Mouse (Mus musculus) MEL (cell line): Measurements from ENCODE around the gene Hoxb7. TPM values are rescaled to one million over a fixed set of nuclear protein-coding genes. Genes with fewer than 3 reads are reported as not detected.

Experiments used
- DNase-seq: peaks from one replicate; pipeline ENCODE4 v3.0.0; 2011; ENCODE audit warnings: low read depth, low spot score
- H3K27ac ChIP-seq: 2 replicates; pipeline ENCODE4 v1.5.1; 2012; ENCODE audit warnings: low read depth, mild to moderate bottlenecking, control low read depth, low read length, moderate library complexity; ENCODE audit not compliant: control insufficient read depth
- H3K27me3 ChIP-seq, 2 experiments: fragments of 150-350 bp in 1 of 2; sonication (generic) in 1 of 2; 2 replicates each; pipeline ENCODE4 v1.6.1; 2012; ENCODE audit warnings: low read length in 2 of 2, mild to moderate bottlenecking in 2 of 2, improper control_type of control experiment in 1 of 2, moderate library complexity in 1 of 2; ENCODE audit not compliant: insufficient read depth in 2 of 2, control insufficient read depth in 1 of 2
- H3K36me3 ChIP-seq, 2 experiments: 2 replicates each; pipeline ENCODE4 v1.6.1; 2012 to 2014; ENCODE audit warnings: low read length in 2 of 2, improper control_type of control experiment in 1 of 2, inconsistent platforms in 1 of 2, mild to moderate bottlenecking in 1 of 2; ENCODE audit not compliant: insufficient read depth in 2 of 2, control insufficient read depth in 1 of 2
- H3K4me1 ChIP-seq, 2 experiments: fragments of 150-350 bp in 1 of 2; sonication (generic) in 1 of 2; 2 replicates each; pipeline ENCODE4 v1.6.1; 2012; ENCODE audit warnings: low read length in 2 of 2, improper control_type of control experiment in 1 of 2, mild to moderate bottlenecking in 1 of 2; ENCODE audit not compliant: insufficient read depth in 2 of 2, control insufficient read depth in 1 of 2
- H3K4me3 ChIP-seq, 2 experiments: fragments of 150-350 bp in 1 of 2; sonication (generic) in 1 of 2; 2 replicates each; pipeline ENCODE4 v1.5.1; 2012; ENCODE audit warnings: low read depth in 2 of 2, low read length in 2 of 2, mild to moderate bottlenecking in 2 of 2, moderate library complexity in 2 of 2, control low read depth in 1 of 2, improper control_type of control experiment in 1 of 2; ENCODE audit not compliant: control insufficient read depth in 1 of 2, insufficient read depth in 1 of 2
- H3K79me2 ChIP-seq: 2 replicates; pipeline ENCODE4 v1.6.1; 2012; ENCODE audit warnings: mild to moderate bottlenecking, low read length, moderate library complexity; ENCODE audit not compliant: control insufficient read depth, poor library complexity, insufficient read depth
- H3K9ac ChIP-seq: 2 replicates; pipeline ENCODE4 v1.6.1; 2012; ENCODE audit warnings: low read depth, mild to moderate bottlenecking, control low read depth, low read length, moderate library complexity; ENCODE audit not compliant: control insufficient read depth, poor library complexity, severe bottlenecking
- H3K9me3 ChIP-seq: fragments of 150-350 bp; sonication (generic); replicated peaks from 2 replicates; pipeline ENCODE4 v1.6.1; 2012; ENCODE audit warnings: mild to moderate bottlenecking, low read length, improper control_type of control experiment, moderate library complexity; ENCODE audit not compliant: insufficient read depth
- ETS1 ChIP-seq: IDR thresholded peaks from 2 replicates; pipeline ENCODE4 v1.6.1; 2012; ENCODE audit warnings: low read depth, mild to moderate bottlenecking, inconsistent platforms, low read length, improper control_type of control experiment, moderate library complexity
- HCFC1 ChIP-seq: IDR thresholded peaks from 2 replicates; pipeline ENCODE4 v1.6.1; 2012; ENCODE audit warnings: low read depth, mild to moderate bottlenecking, inconsistent platforms, low read length, improper control_type of control experiment, moderate library complexity
- JUND ChIP-seq: IDR thresholded peaks from 2 replicates; pipeline ENCODE4 v1.6.1; 2011; ENCODE audit warnings: low read depth, mild to moderate bottlenecking, improper control_type of control experiment, low read length
- KAT2A ChIP-seq: conservative IDR thresholded peaks from 2 replicates; pipeline ENCODE4 v1.6.1; 2012; ENCODE audit warnings: low read depth, low read length, improper control_type of control experiment, inconsistent platforms
- MAX ChIP-seq: IDR thresholded peaks from 2 replicates; pipeline ENCODE4 v1.6.1; 2011; ENCODE audit warnings: low read length, improper control_type of control experiment
- MEF2A ChIP-seq: IDR thresholded peaks from 2 replicates; pipeline ENCODE4 v1.6.1; 2014; ENCODE audit warnings: low read depth, mild to moderate bottlenecking, inconsistent platforms, low read length, improper control_type of control experiment; ENCODE audit not compliant: poor library complexity, insufficient replicate concordance, severe bottlenecking; ENCODE audit errors: extremely low read depth
- MXI1 ChIP-seq: IDR thresholded peaks from 2 replicates; pipeline ENCODE4 v1.6.1; 2011; ENCODE audit warnings: mild to moderate bottlenecking, low read depth, low read length, improper control_type of control experiment
- MYB ChIP-seq: IDR thresholded peaks from 2 replicates; pipeline ENCODE4 v1.6.1; 2011; ENCODE audit warnings: mild to moderate bottlenecking, low read depth, low read length, improper control_type of control experiment
- NELFE ChIP-seq: IDR thresholded peaks from 2 replicates; pipeline ENCODE4 v1.6.1; 2011; ENCODE audit warnings: low read depth, low read length, improper control_type of control experiment
- NRF1 ChIP-seq: IDR thresholded peaks from 2 replicates; pipeline ENCODE4 v1.6.1; 2014; ENCODE audit warnings: low read depth, mild to moderate bottlenecking, inconsistent platforms, low read length, improper control_type of control experiment, moderate library complexity; ENCODE audit not compliant: poor library complexity, insufficient read depth, severe bottlenecking
- POLR2A ChIP-seq, 2 experiments: IDR thresholded peaks; 2 replicates each; pipeline ENCODE4 v1.6.1; 2011 to 2012; ENCODE audit warnings: low read length in 2 of 2, mild to moderate bottlenecking in 2 of 2, control low read depth in 1 of 2, improper control_type of control experiment in 1 of 2, low read depth in 1 of 2, moderate library complexity in 1 of 2; ENCODE audit not compliant: control insufficient read depth in 1 of 2, insufficient read depth in 1 of 2, poor library complexity in 1 of 2
- POLR2AphosphoS5 ChIP-seq: IDR thresholded peaks from 2 replicates; pipeline ENCODE4 v1.6.1; 2012; ENCODE audit warnings: low read depth, borderline replicate concordance, mild to moderate bottlenecking, inconsistent platforms, low read length, moderate library complexity, mixed read lengths
- UBTF ChIP-seq: IDR thresholded peaks from 2 replicates; pipeline ENCODE4 v1.6.1; 2012; ENCODE audit warnings: low read depth, mild to moderate bottlenecking, inconsistent platforms, low read length, improper control_type of control experiment, moderate library complexity, borderline replicate concordance; ENCODE audit not compliant: insufficient read depth
- ZC3H11A ChIP-seq: IDR thresholded peaks from 2 replicates; pipeline ENCODE4 v1.6.1; 2012; ENCODE audit warnings: low read depth, mild to moderate bottlenecking, inconsistent platforms, low read length, improper control_type of control experiment
- ZNF384 ChIP-seq: IDR thresholded peaks from 2 replicates; pipeline ENCODE4 v1.6.1; 2012; ENCODE audit warnings: low read depth, mild to moderate bottlenecking, inconsistent platforms, low read length, improper control_type of control experiment
- polyA plus RNA-seq, 2 experiments: library from polyadenylated mRNA; stranded (reverse) in 1 of 2; unstranded in 1 of 2; fragments of >175 nt in 1 of 2; fragments of >200 nt in 1 of 2; gene quantifications; 2 replicates each; pipeline versions ENCODE4 v1.2.1 to v1.2.4; 2012; ENCODE audit warnings: low replicate concordance in 2 of 2, low read depth in 1 of 2; ENCODE audit not compliant: insufficient read length in 2 of 2, insufficient read depth in 1 of 2, missing spikeins in 1 of 2
- total RNA-seq: library from RNA; depleted of rRNA; stranded (reverse); fragments of 300-350 nt; gene quantifications from 2 replicates; pipeline ENCODE4 v1.2.3, GENCODE M21; 2012

Hoxb7 gene
- total and polyA plus RNA-seq, 3 experiments, result not detected

- TF ChIP-seq HCFC1 (no peak), POLR2AphosphoS5 (no peak), ZC3H11A (no peak), MAX (no peak), MYB (no peak), NELFE (no peak), ZNF384 (no peak)
- no peak overlapping the region for H3K27ac ChIP-seq
Observed at GRCm38 (mm10) chr11:96305505-96306182, 19.2 kb downstream of the Hoxb7 start.

GRCm38 (mm10) chr11:96306183-96306907 lies 19.9 kb downstream of the Hoxb7 start:
- TF ChIP-seq ZNF384, result no peak
- TF ChIP-seq POLR2AphosphoS5, result no peak
- no peak for TF ChIP-seq ETS1
- TF ChIP-seq UBTF, result no peak
- no peak for TF ChIP-seq NELFE
- no peak for TF ChIP-seq NRF1
- no peak for TF ChIP-seq JUND
- TF ChIP-seq POLR2A (IDR thresholded peaks at IDR 0.05; ENCODE audit: control insufficient read depth in 1 of 2, insufficient read depth in 1 of 2, low read depth in 1 of 2, low read length in 2 of 2, poor library complexity in 1 of 2), result no peak
- no peak for TF ChIP-seq MXI1
- no peak for TF ChIP-seq MEF2A
- no peak for TF ChIP-seq KAT2A

More at GRCm38 (mm10) chr11:96305505-96306182, 19.2 kb downstream of the Hoxb7 start:
- H3K9ac ChIP-seq, result no peak overlapping the region
- no peaks in the 10 kb centered on the region for H3K79me2 ChIP-seq
- H3K9me3 ChIP-seq, result no peaks in the 10 kb centered on the region
- peaks cover 0 to 2% of the 10 kb centered on the region in 2 experiments; a peak in 2 of 4 replicates for H3K27me3 ChIP-seq
- no peaks in the 10 kb centered on the region for H3K36me3 ChIP-seq
- DNase-seq, result no peak
- H3K4me3 ChIP-seq, result no peak overlapping the region
- H3K4me1 ChIP-seq, result no peaks in the 10 kb centered on the region

More at GRCm38 (mm10) chr11:96306183-96306907, 19.9 kb downstream of the Hoxb7 start:
- Histone ChIP-seq H3K4me3 (no peak overlapping the region), H3K27me3 (peaks cover 0 to 2% of the 10 kb centered on the region in 2 experiments; a peak in 2 of 4 replicates), H3K9me3 (no peaks in the 10 kb centered on the region), H3K79me2 (no peaks in the 10 kb centered on the region), H3K27ac (no peak overlapping the region), H3K36me3 (no peaks in the 10 kb centered on the region), H3K4me1 (no peaks in the 10 kb centered on the region), H3K9ac (no peak overlapping the region)
- no peak for DNase-seq
